Mouse (Mus musculus) common myeloid progenitor, adult 5-6 weeks (primary cell): ENCODE results near the gene Mrm3. TPM values are rescaled to one million over a fixed set of nuclear protein-coding genes. Genes with fewer than 3 reads are reported as not detected.

ENCODE experiments used
- ATAC-seq: replicated peaks from 2 replicates; pipeline ENCODE4 v1.8.0; 2016; ENCODE audit warnings: low read depth, mild to moderate bottlenecking, moderate TSS enrichment, inconsistent platforms; ENCODE audit not compliant: poor library complexity, severe bottlenecking
- total RNA-seq: library from RNA; stranded (forward); fragments of 200-1000, 187-1606 nt; gene quantifications from 2 replicates; pipeline ENCODE4 v1.2.3, GENCODE M21; 2017

The Mrm3 gene
- total RNA-seq, 1 experiment from 2014 or later: 33.2 TPM

DNA sequence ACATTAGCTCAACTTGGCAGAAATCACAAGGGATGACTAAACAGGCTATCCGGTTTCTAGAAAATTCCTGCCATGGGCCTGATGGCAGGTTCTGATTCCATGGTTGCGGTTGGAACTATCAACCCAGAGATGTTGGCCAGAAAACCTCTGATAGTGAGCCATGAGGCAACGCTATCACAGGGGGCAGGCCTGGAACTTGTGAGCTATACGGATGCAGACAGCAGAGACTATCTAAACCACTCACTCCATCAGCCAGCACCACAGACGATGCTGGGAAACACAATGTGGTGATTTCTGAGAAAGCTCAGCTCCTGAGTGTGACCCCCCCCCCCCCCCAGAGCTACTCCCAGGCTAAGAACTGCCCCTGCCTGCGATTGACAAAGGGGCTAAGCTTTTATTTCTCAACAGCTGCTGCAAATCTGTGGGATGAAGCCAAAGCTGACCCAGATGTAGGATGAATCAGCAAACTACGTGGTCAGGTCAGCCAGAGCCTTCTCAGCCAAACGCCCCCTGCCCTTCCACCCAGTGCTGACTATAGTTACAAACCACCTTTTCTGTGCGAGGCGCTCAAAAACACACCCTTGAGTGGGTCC lies 43.1 kb downstream of the Mrm3 start:
- ATAC-seq: no peak

GRCm38 (mm10) chr11:76287301-76287700 lies 43.8 kb downstream of the Mrm3 start:
- ATAC-seq: no peak

- ATAC-seq: peak; percentile 39; the same call in 1 of the 2 replicates
These were observed 45.1 kb downstream of the Mrm3 start for GRCm38 (mm10) chr11:76288645-76289044.

DNA sequence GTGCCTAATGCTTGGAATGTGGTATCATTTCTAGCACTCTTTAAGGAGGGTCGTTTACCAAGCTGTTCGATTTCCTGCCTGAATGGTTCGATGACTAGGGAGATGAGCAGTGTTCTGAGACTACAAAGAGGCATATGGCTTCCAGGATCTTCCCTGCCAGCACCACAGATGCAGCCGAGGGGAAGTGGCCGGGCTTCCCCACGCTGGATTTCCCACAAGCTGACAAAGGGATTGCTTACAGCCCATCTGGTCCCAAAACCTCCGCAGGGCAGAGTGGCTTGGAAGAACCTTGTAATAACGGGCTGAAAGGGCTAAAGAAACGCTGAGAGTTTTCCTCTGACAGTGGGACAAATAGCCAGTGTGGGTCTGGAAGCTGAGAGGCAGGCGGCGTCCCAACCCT lies 46.9 kb downstream of the Mrm3 start:
- no peak for ATAC-seq

GRCm38 (mm10) chr11:76291960-76292359 lies 48.4 kb downstream of the Mrm3 start:
- no peak for ATAC-seq

DNA sequence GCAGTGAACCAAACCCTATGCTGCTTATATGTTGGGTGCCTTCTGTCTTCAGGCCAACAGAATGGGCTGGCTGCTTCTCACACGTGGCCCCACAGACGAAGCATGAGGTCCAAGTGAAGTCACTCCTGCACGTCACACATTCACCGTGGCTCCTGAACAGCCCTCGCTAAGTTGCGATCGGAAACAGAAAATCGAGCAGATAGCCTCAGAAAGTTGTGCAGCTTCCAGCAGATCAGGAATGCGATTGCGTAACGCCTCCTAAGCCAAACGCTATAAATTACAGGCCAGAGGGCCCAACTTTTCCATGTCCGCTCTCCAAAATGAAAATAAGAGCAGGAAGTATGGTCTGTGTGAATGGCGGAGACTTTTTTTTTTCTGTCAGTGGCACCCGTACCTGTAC lies 48.9 kb downstream of the Mrm3 start:
- no peak for ATAC-seq

- no peak for ATAC-seq
These were observed 49.3 kb downstream of the Mrm3 start for GRCm38 (mm10) chr11:76292831-76293230.

DNA sequence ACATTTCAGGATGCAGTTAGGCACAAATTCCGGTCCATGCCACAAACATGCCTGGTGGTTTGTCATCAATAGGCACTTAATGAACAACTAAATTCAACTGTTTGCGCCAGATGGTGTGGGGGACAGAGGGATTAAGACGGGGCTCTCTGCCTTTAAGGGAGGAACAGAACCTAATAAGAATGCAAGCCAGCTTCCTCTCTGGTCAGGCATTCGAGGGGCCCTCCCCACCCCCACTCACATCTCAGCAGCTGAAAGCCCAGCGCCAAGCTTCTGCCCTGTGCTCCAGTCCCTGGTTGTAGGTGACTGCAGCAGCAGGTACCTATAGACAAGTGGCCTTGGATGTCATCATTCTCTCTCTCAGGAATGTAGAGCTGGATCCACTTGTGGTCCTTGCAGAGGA lies 50.6 kb downstream of the Mrm3 start:
- no peak for ATAC-seq

GRCm38 (mm10) chr11:76294836-76295235 lies 51.3 kb downstream of the Mrm3 start:
- no peak for ATAC-seq

GRCm38 (mm10) chr11:76297252-76297651 lies 53.7 kb downstream of the Mrm3 start:
- no peak for ATAC-seq

DNA sequence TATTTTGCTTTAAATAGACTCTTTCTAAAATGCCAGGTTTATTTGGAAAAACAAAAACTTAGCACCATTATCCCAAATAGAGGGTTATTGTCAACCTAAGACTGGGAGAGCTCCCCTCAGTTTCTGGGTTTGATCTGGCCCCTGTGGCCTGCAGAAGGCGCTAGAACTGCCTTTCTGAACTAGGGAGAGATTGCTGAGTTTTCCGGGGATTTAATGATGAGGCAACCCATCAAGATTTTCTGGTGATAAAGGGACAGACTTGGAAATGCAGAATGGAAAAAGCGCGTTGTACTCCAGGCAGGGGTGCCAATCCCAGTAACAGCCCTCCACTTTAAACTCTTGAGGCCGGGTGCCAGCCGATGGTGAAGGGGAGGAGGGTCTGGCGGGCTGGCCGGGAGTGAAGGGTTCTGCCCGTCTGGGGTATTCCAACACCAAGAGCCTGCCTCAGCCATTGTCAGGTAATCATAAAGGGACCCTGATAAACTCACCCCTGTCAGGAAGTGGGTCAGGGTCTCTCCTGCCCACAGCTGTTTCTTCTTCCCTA lies 55.0 kb downstream of the Mrm3 start:
- no peak for ATAC-seq

Other genes with a start within 250 kb of the Mrm3 start
- gene 1700016K19Rik, start 243.8 kb upstream of the Mrm3 start, total RNA-seq: not detected in 2 replicates
- gene Rflnb, start 215.9 kb upstream of the Mrm3 start, total RNA-seq: 2.0 and 2.6 TPM in 2 replicates
- gene Vps53, start 64.1 kb upstream of the Mrm3 start, total RNA-seq: 41.8 and 43.6 TPM in 2 replicates
- 0.44 and 2.0 TPM in 2 replicates for gene Fam57a, start 64.0 kb upstream of the Mrm3 start, total RNA-seq
- not detected in 2 replicates for gene Dbil5, start 26.1 kb upstream of the Mrm3 start, total RNA-seq
- gene Gemin4, start 26.1 kb upstream of the Mrm3 start, total RNA-seq: 21.7 and 21.9 TPM in 2 replicates
- gene Glod4, start within 50 bp of the Mrm3 start, total RNA-seq: 216 and 244 TPM in 2 replicates
- 10.2 and 12.7 TPM in 2 replicates for gene Nxn, start 155.4 kb downstream of the Mrm3 start, total RNA-seq
- gene Timm22, start 163.2 kb downstream of the Mrm3 start, total RNA-seq: 11.1 and 17.0 TPM in 2 replicates